Mouse (Mus musculus) embryonic facial prominence, embryonic 10.5 days (tissue): ENCODE measurements at regions not wholly inside any gene's neighbourhood (a gene's known extent, or its start where the extent isn't known, plus 50 kb on each side); places are given as distances from the start of the nearest gene placed in this dataset.

Experiments used
- DNase-seq: peaks from one replicate; pipeline ENCODE4 v3.0.0-alpha.2; 2017; ENCODE audit warnings: low spot score
- H3K27ac ChIP-seq: fragments of 300-500 bp; sonication (generic); replicated peaks from 2 replicates; pipeline ENCODE4 v1.5.1; 2016; ENCODE audit warnings: mild to moderate bottlenecking
- H3K27me3 ChIP-seq: fragments of 300-500 bp; sonication (generic); replicated peaks from 2 replicates; pipeline ENCODE4 v1.6.1; 2016; ENCODE audit warnings: low read depth, mild to moderate bottlenecking; ENCODE audit not compliant: poor library complexity, severe bottlenecking
- H3K36me3 ChIP-seq: fragments of 300-500 bp; sonication (generic); replicated peaks from 2 replicates; pipeline ENCODE4 v1.6.1; 2016; ENCODE audit warnings: mild to moderate bottlenecking, moderate library complexity
- H3K4me1 ChIP-seq: fragments of 300-500 bp; sonication (generic); 2 replicates; pipeline ENCODE4 v1.6.1; 2016
- H3K4me3 ChIP-seq: fragments of 300-500 bp; sonication (generic); 2 replicates; pipeline ENCODE4 v1.5.1; 2016; ENCODE audit warnings: mild to moderate bottlenecking, moderate library complexity
- H3K9me3 ChIP-seq: fragments of 300-500 bp; sonication (generic); 2 replicates; pipeline ENCODE4 v1.6.1; 2016; ENCODE audit warnings: mild to moderate bottlenecking
- WGBS: fragments of 180-500 bp; shearing (Covaris S2); methylation state at CpG from one replicate; pipeline ENCODE4 v1.1.7; 2016; 5-methylcytosine and 5-hydroxymethylcytosine counted together

DNA sequence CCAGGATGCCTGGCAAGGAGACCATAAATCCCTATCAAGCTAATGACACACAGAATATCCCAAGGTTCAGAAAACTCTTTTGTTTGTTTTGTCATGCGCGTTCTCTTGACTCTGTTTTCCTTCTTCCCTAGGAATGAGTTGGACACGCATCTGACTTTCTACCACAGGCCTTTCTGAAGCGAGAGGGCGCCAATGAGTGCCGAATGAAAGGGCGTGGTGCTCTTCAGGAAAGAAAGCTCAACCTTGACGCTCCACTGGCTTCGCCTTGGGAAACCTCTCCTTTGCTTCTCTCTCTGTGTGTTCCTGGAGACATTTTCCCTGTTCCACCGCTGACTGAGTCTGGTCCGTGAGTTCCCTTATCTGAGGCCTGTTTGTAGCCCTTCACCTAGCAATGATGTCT, 241.2 kb downstream of the Rbm26 start:
- 76% methylated on average over 11 of the region's 11 CpGs for WGBS

DNA sequence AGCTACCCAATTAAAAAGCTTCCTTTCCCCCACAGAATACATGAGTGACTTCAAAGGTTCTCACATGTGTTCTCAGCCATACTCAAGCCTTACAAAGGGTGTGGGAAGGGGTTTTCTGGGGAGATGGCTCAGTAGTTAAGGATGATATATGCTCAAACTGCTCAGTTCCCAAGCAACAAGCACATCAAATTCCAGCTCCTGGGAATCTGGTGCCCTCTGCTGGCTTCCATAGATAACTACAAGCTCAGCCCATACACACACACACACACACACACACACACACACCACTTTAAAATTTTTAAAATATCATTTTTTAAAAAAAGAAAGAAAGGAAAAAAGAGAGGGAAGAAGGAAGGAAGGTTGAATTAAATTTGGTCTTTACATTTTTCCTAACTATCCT, 271.4 kb downstream of the Rbm26 start:
- Histone ChIP-seq H3K4me1 (no peaks in the 10 kb centered on the region), H3K9me3 (peaks cover 3% of the 10 kb centered on the region; the same call in 1 of the 2 replicates), H3K4me3 (no peak overlapping the region)

More for the DNA sequence above, 241.2 kb downstream of the Rbm26 start:
- Histone ChIP-seq H3K4me1 (no peaks in the 10 kb centered on the region), H3K27ac (no peak overlapping the region), H3K4me3 (no peak overlapping the region), H3K36me3 (no peaks in the 10 kb centered on the region), H3K9me3 (no peaks in the 10 kb centered on the region), H3K27me3 (no peaks in the 10 kb centered on the region)
- no peak for DNase-seq

DNA sequence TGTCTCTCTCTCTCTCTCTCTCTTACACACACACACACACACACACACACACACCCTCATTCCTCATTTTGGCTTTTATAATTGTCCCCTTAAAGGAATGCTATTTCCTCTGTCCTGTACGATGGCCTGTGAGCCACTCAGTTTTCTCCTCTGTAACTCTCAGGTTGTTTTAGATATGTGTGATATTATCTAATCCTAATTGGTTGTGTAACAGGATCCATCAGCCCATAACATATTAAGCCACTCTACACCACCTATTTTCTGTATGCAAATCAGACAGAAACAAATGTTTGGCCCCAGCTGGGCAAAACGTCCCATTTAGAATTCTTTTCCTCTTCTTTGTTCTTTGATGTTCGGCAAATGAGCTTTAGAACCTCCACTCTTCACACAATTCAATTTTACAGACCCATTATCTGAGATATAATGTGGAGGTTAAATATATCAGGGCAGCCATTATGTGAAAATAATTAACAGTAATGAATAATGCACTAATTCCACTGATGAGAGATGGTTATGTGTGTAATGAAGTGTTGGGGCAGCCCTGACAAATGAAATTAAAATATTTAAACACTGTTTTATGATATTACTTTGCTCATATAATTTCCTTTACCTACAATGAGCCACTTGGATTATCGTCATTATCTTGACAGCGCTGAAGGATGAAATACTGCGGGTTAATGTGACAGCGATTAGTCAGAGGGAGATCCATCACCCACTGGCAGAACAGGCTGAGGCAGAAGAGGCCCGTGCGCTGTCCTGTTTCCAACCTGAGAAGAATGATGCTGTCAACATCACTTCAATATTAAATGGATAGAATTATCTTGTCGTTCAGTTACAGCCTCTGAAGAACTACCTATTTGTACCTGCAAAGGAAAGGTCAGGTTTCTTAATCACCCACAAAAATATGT, 274.8 kb downstream of the Rbm26 start:
- 81% methylated on average over 10 of the region's 10 CpGs for WGBS
- H3K27ac ChIP-seq = no peak overlapping the region
- no peaks in the 10 kb centered on the region for H3K4me1 ChIP-seq
- DNase-seq = no peak
- H3K36me3 ChIP-seq = no peaks in the 10 kb centered on the region
- no peaks in the 10 kb centered on the region for H3K27me3 ChIP-seq
- no peak overlapping the region for H3K4me3 ChIP-seq
- peaks cover 3% of the 10 kb centered on the region; the same call in 1 of the 2 replicates for H3K9me3 ChIP-seq

More for the DNA sequence above, 271.4 kb downstream of the Rbm26 start:
- no peak overlapping the region for H3K27ac ChIP-seq
- no peaks in the 10 kb centered on the region for H3K36me3 ChIP-seq
- DNase-seq = no peak
- no peaks in the 10 kb centered on the region for H3K27me3 ChIP-seq

DNA sequence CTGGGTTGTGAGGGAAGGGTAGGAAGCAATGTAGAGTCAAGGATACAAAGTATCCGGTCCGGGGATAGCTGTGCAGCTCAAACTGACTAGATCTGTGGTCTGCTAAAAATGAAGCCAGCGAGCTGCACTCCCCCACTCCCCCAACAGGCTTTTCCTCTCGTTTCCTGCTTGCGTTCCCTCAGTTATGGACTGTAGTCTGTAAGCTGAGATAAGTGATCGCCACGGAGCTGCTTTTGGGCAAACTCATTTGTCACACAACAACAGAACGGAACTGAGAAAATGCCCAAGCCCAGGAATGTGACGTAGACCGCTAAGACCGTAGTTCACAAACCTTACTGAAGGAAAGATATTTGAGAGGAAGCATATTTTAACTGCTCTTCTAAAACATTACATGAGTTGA, 276.1 kb downstream of the Rbm26 start:
- no peak for DNase-seq
- H3K27ac ChIP-seq = no peak overlapping the region
- WGBS = 84% methylated on average over 11 of the region's 11 CpGs

DNA sequence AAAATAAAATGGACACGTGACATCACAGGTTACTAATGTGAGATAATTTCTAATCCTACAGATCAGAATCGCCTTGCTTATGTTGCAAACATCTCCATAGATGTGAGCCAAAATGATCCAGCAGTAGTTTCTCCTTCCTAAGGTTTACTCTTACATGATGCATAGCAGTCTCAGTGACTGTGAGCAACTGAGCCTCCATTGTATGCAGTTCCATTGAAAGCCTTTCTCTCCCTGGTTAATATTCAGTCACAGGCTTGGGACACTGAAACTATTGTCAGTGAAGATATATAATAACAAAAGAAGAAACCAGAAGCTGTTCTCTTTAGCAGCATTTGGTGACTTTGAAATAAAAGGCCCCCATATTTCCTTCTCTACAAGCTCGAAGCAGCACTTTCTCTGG, 305.9 kb downstream of the Rbm26 start:
- 76% methylated on average over 3 of the region's 3 CpGs for WGBS
- Histone ChIP-seq H3K4me3 (no peak overlapping the region), H3K9me3 (no peaks in the 10 kb centered on the region)

More for the DNA sequence above, 276.1 kb downstream of the Rbm26 start:
- H3K4me1 ChIP-seq = no peaks in the 10 kb centered on the region
- H3K36me3 ChIP-seq = no peaks in the 10 kb centered on the region
- H3K9me3 ChIP-seq = peaks cover 3% of the 10 kb centered on the region; the same call in 1 of the 2 replicates
- no peaks in the 10 kb centered on the region for H3K27me3 ChIP-seq
- no peak overlapping the region for H3K4me3 ChIP-seq

DNA sequence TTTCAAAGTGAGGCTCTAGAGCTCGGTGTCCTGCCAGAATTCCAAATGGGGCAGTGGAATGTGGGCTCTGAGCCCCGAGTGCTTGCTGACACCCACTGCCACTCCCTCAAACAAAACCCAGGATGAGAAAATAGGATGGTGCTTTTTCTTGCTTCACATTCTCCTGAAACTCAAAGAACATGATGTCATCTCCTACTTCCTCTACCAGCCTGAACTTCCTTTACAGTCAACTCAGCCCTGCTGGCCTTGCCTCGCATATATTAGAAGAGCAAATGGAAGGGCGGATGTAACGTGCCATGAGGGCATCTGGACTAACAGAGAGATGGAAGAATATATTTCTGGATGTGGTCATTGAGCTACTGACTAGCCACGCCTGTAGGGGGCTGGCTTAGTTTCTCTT, 309.6 kb downstream of the Rbm26 start:
- Histone ChIP-seq H3K36me3 (no peaks in the 10 kb centered on the region), H3K9me3 (no peaks in the 10 kb centered on the region), H3K4me3 (no peak overlapping the region), H3K4me1 (no peaks in the 10 kb centered on the region), H3K27me3 (no peaks in the 10 kb centered on the region), H3K27ac (no peak overlapping the region)
- no peak for DNase-seq
- WGBS = 84% methylated on average over 6 of the region's 6 CpGs

More for the DNA sequence above, 305.9 kb downstream of the Rbm26 start:
- Histone ChIP-seq H3K27me3 (no peaks in the 10 kb centered on the region), H3K36me3 (no peaks in the 10 kb centered on the region), H3K27ac (no peak overlapping the region), H3K4me1 (no peaks in the 10 kb centered on the region)
- DNase-seq = no peak

DNA sequence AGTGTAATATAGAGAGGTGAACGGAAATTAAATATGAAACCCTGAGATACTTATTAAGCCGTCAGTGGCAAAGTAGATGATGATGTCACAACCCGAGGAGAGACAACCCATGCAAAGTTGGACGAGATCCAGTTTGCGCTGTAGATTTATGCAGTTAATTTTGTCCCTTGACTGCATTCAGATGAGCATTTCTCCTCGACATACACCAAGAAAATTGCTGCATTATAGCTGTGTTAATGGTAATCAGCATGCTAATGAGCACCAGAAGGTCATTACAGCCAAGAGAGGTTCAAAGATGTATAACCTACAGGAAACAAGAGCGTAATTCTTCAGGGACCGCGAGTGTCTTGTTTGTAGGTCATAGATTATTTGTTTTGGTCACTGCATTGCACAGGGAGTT, 313.2 kb downstream of the Rbm26 start:
- Histone ChIP-seq H3K36me3 (no peaks in the 10 kb centered on the region), H3K4me3 (no peak overlapping the region), H3K9me3 (no peaks in the 10 kb centered on the region), H3K4me1 (no peaks in the 10 kb centered on the region), H3K27me3 (no peaks in the 10 kb centered on the region), H3K27ac (no peak overlapping the region)
- 77% methylated on average over 9 of the region's 9 CpGs for WGBS
- no peak for DNase-seq

DNA sequence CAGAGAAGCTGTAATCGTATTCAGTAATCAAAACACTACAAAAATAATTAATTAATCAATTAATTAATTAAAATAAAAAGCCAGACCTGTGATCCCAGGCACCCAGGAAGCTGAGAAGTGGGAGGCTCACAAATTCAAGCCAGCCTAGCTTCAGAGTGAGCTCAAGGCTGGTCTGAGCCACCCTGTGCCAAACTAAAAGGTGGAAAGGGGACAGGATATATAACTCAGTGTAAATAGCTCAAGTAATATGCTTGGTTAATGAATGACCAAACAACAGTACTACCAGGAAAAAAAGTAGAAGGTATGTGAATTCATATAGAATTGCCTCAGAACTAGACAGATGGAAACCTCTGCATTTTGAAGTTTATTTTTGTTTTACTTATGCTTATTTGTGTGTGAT, 321.2 kb downstream of the Rbm26 start:
- Histone ChIP-seq H3K4me3 (no peak overlapping the region), H3K36me3 (no peaks in the 10 kb centered on the region), H3K27ac (no peak overlapping the region), H3K27me3 (no peaks in the 10 kb centered on the region), H3K4me1 (no peaks in the 10 kb centered on the region), H3K9me3 (no peaks in the 10 kb centered on the region)
- no peak for DNase-seq
- WGBS = 82% methylated on average over 1 of the region's 1 CpGs

DNA sequence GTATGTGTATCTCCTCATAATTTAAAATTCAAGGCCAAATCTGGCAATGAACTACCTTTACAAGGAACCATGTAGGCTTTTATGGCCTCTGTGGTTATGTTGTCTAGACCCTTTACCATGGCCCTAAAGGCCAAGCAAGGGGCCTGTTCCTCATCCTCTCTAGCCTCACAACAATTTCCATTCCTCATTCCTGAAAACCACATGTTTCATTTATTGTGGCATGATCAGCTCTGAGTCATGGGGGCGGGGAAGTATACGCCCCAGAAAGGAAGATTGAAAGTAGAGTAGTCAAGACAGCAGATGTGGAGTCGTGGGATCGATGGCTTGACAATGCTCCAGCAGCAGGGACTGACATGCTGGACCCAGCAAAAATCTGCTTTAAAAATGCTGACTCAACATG, 326.8 kb upstream of the Rnf219 start:
- 92% methylated on average over 4 of the region's 4 CpGs for WGBS
- Histone ChIP-seq H3K27ac (no peak overlapping the region), H3K4me1 (no peaks in the 10 kb centered on the region), H3K9me3 (no peaks in the 10 kb centered on the region), H3K4me3 (no peak overlapping the region), H3K36me3 (no peaks in the 10 kb centered on the region), H3K27me3 (no peaks in the 10 kb centered on the region)
- DNase-seq = no peak

DNA sequence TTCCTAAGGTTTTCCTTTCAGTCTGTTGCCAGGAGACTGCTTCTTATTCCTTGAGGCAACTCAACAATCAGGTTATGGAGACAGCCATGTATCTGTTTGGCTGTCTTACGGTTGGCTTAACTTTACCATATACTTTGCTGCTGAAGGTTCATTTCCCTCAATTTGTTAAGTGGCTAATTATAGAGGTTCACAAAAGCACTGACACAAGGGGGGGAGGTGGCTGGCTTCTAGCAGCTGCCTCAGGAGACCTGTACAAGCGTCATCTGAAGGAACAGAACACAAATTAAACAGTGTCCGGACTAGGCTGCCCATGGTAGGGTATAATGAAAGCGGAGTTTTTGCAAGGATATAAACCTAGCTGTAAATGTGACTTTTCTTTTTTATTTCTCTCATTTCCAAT, 305.0 kb upstream of the Rnf219 start:
- Histone ChIP-seq H3K4me1 (peaks cover 5% of the 10 kb centered on the region; the same call in 1 of the 2 replicates), H3K9me3 (no peaks in the 10 kb centered on the region), H3K27ac (no peak overlapping the region), H3K4me3 (no peak overlapping the region), H3K36me3 (no peaks in the 10 kb centered on the region), H3K27me3 (no peaks in the 10 kb centered on the region)
- WGBS = 45% methylated on average over 4 of the region's 4 CpGs
- DNase-seq = no peak

DNA sequence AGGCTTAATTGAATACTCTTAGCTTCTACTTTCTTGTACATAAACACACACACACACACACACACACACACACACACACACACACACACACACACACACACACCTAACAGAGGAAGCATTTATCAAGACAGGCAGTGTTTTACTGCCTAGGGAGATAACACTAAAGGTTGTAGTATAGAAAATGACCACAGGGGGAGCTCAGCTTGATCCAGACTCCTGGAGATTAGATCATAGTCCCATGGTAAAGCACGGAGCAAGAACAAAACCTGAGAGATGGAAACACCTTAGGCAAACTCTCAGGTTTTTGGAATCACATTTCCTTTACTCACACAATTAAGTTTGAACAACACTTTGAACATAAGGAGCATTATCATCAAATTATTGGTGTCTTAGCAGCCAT, 302.5 kb upstream of the Rnf219 start:
- WGBS = 55% methylated on average over 1 of the region's 1 CpGs
- H3K36me3 ChIP-seq = no peaks in the 10 kb centered on the region
- no peaks in the 10 kb centered on the region for H3K27me3 ChIP-seq
- H3K27ac ChIP-seq = no peak overlapping the region
- no peak overlapping the region for H3K4me3 ChIP-seq
- no peak for DNase-seq
- no peaks in the 10 kb centered on the region for H3K9me3 ChIP-seq
- H3K4me1 ChIP-seq = peaks cover 5% of the 10 kb centered on the region; the same call in 1 of the 2 replicates

DNA sequence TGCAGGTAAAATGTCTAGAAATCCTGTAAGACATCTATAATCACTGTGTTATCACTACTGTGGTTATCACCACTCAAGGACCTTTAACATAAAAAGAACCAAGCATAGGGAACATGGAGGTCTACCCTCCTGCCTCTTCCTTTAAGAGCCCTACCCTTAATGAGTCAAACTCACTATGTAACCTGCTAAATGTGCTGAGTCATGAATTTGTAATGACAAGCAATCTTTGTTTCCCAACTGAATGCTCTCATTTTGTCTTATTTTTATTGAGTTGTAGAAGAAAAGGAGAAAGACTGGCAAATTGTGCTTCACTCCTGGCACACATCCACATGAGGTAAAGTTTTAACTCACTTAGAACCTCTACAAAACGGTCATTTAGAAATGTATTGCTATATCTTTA, 301.8 kb upstream of the Rnf219 start:
- no peak overlapping the region for H3K4me3 ChIP-seq
- 75% methylated on average over 1 of the region's 1 CpGs for WGBS
- no peak overlapping the region for H3K27ac ChIP-seq
- H3K4me1 ChIP-seq = peaks cover 5% of the 10 kb centered on the region; the same call in 1 of the 2 replicates
- H3K36me3 ChIP-seq = no peaks in the 10 kb centered on the region
- no peaks in the 10 kb centered on the region for H3K9me3 ChIP-seq
- H3K27me3 ChIP-seq = no peaks in the 10 kb centered on the region
- DNase-seq = no peak

DNA sequence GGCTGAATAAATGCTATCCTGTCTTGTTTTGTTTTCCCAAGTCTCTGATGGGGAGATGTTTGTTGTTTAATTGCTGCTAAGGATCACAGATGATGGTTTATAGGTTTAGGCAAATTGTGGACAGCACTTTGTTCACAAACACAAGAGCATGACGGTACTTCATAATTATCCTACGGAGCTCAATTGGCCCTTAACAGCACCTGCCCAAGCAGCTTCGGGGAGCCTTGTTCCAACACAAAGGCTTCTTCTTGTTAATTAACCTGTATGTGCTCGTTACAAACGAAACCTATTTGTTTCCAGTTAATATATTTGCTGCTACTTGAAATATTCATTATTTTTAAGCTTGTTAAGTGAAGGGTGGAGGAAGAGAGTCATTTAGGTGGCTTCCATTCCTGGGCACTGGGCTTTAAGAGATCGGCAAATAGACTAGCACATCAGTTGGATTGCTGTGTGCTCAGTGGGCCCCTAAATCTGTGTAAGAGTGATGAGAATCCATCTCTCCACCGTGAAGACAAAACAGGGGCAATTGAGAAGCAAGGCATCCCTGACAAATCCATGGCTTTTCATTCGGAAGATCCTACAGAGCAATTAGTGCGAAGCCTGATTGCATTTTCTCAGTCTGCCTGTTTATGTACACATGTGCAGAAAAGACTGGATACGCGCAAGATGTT, 299.6 kb upstream of the Rnf219 start:
- H3K36me3 ChIP-seq = no peaks in the 10 kb centered on the region
- H3K27me3 ChIP-seq = no peaks in the 10 kb centered on the region
- no peak for DNase-seq
- H3K27ac ChIP-seq = no peak overlapping the region
- no peak overlapping the region for H3K4me3 ChIP-seq
- H3K9me3 ChIP-seq = no peaks in the 10 kb centered on the region
- WGBS = 78% methylated on average over 11 of the region's 11 CpGs
- no peaks in the 10 kb centered on the region for H3K4me1 ChIP-seq
